In the genomic region with DNA sequence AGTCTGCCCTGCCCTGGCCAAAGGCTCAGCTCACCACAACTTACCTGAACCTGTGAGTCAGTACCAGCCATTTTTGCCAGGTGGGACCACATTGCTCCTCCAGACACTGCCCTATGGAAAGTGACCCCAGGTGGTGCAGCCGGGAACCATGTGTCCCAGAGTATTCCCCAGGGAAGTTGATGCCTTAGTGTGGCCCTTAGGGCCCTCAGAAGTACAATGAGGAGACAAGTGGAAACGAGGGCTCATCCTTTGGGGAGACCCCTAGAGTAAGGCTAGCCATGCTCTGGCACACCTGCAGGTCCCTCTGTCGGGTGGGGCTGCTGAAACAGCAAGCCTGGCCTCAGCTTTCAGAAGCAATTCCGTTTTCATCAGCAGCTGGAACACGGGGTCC, we compare ENCODE assay signal across 26 mouse cellular contexts. TPM values are rescaled to one million over a fixed set of nuclear protein-coding genes. Genes with fewer than 3 reads are reported as not detected.
A peak's percentile ranks its signal among the peaks of the same experiment; 100 is the strongest.
DNase-seq lines count a peak whose midpoint lies in the region; ATAC-seq and TF ChIP-seq lines count a peak whose summit lies in the region.
"Had no signal": no experiment of that assay in that cellular context is flagged by ENCODE, and none has a peak within 500 bp of the region (broad histone marks: within the 10 kb centered on the region; RNA-seq: fewer than 3 reads in every experiment).

No protein-coding gene starts in this region.

- H3K9me3 ChIP-seq in hindbrain, embryonic 12.5 days (replicated peaks): no peaks in the 10 kb centered on the region
- H3K9me3 ChIP-seq in hindbrain, embryonic 14.5 days (ENCODE audit: control insufficient read depth, low read length): no peaks in the 10 kb centered on the region
- H3K9me3 ChIP-seq in E14TG2a.4 (ENCODE audit: low read length): no peaks in the 10 kb centered on the region
- H3K9me3 ChIP-seq in limb, embryonic 10.5 days (replicated peaks): no peaks in the 10 kb centered on the region
- H3K9me3 ChIP-seq: embryonic facial prominence, embryonic 10.5 days; embryonic facial prominence, embryonic 13.5 days; forebrain, embryonic 12.5 days; forebrain, embryonic 15.5 days; G1E; heart, embryonic 10.5 days; heart, embryonic 13.5 days had no signal

- no peak overlapping the region for H3K4me2 ChIP-seq in hindbrain, embryonic 12.5 days (replicated peaks)
- H3K4me2 ChIP-seq in hindbrain, embryonic 14.5 days (replicated peaks): no peak overlapping the region
- H3K4me2 ChIP-seq: embryonic facial prominence, embryonic 13.5 days; forebrain, embryonic 12.5 days; forebrain, embryonic 15.5 days; heart, embryonic 13.5 days had no signal

- no peak for TF ChIP-seq CTCF in layer of hippocampus, adult 2 months (conservative IDR thresholded peaks at IDR 0.05)
- TF ChIP-seq CTCF in E14TG2a.4 (conservative IDR thresholded peaks at IDR 0.05; ENCODE audit: low read length): no peak

- no peak for ATAC-seq in hindbrain, embryonic 12.5 days (ENCODE audit: low FRiP score)
- ATAC-seq in hindbrain, embryonic 14.5 days (ENCODE audit: low FRiP score): no peak
- ATAC-seq: Patski had no signal

- H3K27ac ChIP-seq in hindbrain, embryonic 12.5 days: peak overlapping the region; percentile 55; the same call in 1 of the 2 replicates
- H3K27ac ChIP-seq in hindbrain, embryonic 14.5 days: no peak overlapping the region
- peak overlapping the region; percentile 90 for H3K27ac ChIP-seq in layer of hippocampus, adult 2 months
- no peak overlapping the region for H3K27ac ChIP-seq in limb, embryonic 10.5 days
- H3K27ac ChIP-seq: embryonic facial prominence, embryonic 10.5 days; embryonic facial prominence, embryonic 13.5 days; heart, adult 2 months; heart, embryonic 10.5 days; heart, embryonic 13.5 days had no signal

- peaks cover 36% of the 10 kb centered on the region for H3K36me3 ChIP-seq in hindbrain, embryonic 12.5 days
- peaks cover 40% of the 10 kb centered on the region for H3K36me3 ChIP-seq in hindbrain, embryonic 14.5 days (replicated peaks; ENCODE audit: control insufficient read depth, insufficient read depth)
- H3K36me3 ChIP-seq in E14TG2a.4 (ENCODE audit: insufficient read depth, low read length): peaks cover 34% of the 10 kb centered on the region
- H3K36me3 ChIP-seq in limb, embryonic 10.5 days: peaks cover 28% of the 10 kb centered on the region

- H3K4me1 ChIP-seq in hindbrain, embryonic 12.5 days: no peaks in the 10 kb centered on the region
- 0 out of 2 replicates have a peak, but pooled peaks cover 5% of the 10 kb centered on the region for H3K4me1 ChIP-seq in hindbrain, embryonic 14.5 days (replicated peaks; ENCODE audit: control insufficient read depth, insufficient read depth, low read length)
- H3K4me1 ChIP-seq in E14TG2a.4 (replicated peaks; ENCODE audit: low read depth, low read length): peaks cover 70% of the 10 kb centered on the region
- H3K4me1 ChIP-seq in limb, embryonic 10.5 days: peaks cover 35% of the 10 kb centered on the region

- H3K9ac ChIP-seq in hindbrain, embryonic 12.5 days: no peak overlapping the region
- H3K9ac ChIP-seq in hindbrain, embryonic 14.5 days: no peak overlapping the region
- H3K9ac ChIP-seq: forebrain, embryonic 12.5 days; forebrain, embryonic 15.5 days; heart, embryonic 13.5 days had no signal

- H3K4me3 ChIP-seq in hindbrain, embryonic 12.5 days: no peak overlapping the region
- H3K4me3 ChIP-seq in hindbrain, embryonic 14.5 days (replicated peaks; ENCODE audit: low read length): no peak overlapping the region
- H3K4me3 ChIP-seq in layer of hippocampus, adult 2 months: no peak overlapping the region
- 0 out of 2 replicates have a peak overlapping the region, but pooled peaks have one; percentile 71 for H3K4me3 ChIP-seq in E14TG2a.4 (replicated peaks; ENCODE audit: low read length)
- H3K4me3 ChIP-seq in limb, embryonic 10.5 days: no peak overlapping the region
- H3K4me3 ChIP-seq: embryonic facial prominence, embryonic 10.5 days; embryonic facial prominence, embryonic 13.5 days; erythroblast, embryonic 14.5 days; forebrain, embryonic 12.5 days; forebrain, embryonic 15.5 days; heart, adult 2 months; heart, embryonic 10.5 days; heart, embryonic 13.5 days had no signal

- DNase-seq in cerebellum, adult 11-12 months: peak; percentile 7
- DNase-seq in cerebellum, postnatal 25 days: no peak
- DNase-seq in hindbrain, embryonic 14.5 days (ENCODE audit: low spot score): no peak
- DNase-seq in layer of hippocampus, adult 2 months (ENCODE audit: low spot score in 2 of 2): no peak
- no peak for DNase-seq in layer of hippocampus, postnatal 14 days (ENCODE audit: low spot score in 2 of 2)
- DNase-seq in limb, embryonic 10.5 days (ENCODE audit: low spot score): no peak
- DNase-seq: adrenal gland, postnatal 10 days; adrenal gland, postnatal 36 days; cerebellum, adult 9-11 months; embryo, embryonic 11 days; gastrocnemius, postnatal 25 days; heart, adult 2 months had no signal

- no peaks in the 10 kb centered on the region for H3K27me3 ChIP-seq in hindbrain, embryonic 12.5 days
- H3K27me3 ChIP-seq in hindbrain, embryonic 14.5 days (ENCODE audit: control insufficient read depth, insufficient read depth, low read length): no peaks in the 10 kb centered on the region
- H3K27me3 ChIP-seq in E14TG2a.4 (ENCODE audit: insufficient read depth, low read length): peaks cover 11% of the 10 kb centered on the region
- 0 out of 2 replicates have a peak, but pooled peaks cover 8% of the 10 kb centered on the region for H3K27me3 ChIP-seq in limb, embryonic 10.5 days (ENCODE audit: low read depth, poor library complexity, severe bottlenecking)
- H3K27me3 ChIP-seq: embryonic facial prominence, embryonic 13.5 days; forebrain, embryonic 12.5 days; forebrain, embryonic 15.5 days; Patski had no signal

- WGBS in hindbrain, embryonic 12.5 days: 84% methylated on average over 5 of the region's 5 CpGs
- WGBS in hindbrain, embryonic 14.5 days: 78% methylated on average over 5 of the region's 5 CpGs
- 86% methylated on average over 5 of the region's 5 CpGs for WGBS in limb, embryonic 10.5 days

RNA-seq across cellular contexts. Expression of a gene that starts 16.2 kb away (rescaled TPM):
- polyA plus RNA-seq in hindbrain, embryonic 12.5 days (2016; fragmentation: Nextera tagmentation; extraction: Ambion mirVana): 30.0 and 31.4 TPM in 2 replicates
- polyA plus RNA-seq in hindbrain, embryonic 14.5 days (2014; fragmentation: Nextera tagmentation; extraction: Ambion mirVana): 29.4 and 30.2 TPM in 2 replicates
- 10 to 100 TPM; 19.2 to 22.7 TPM for total RNA-seq in layer of hippocampus, adult 2 months (2021)
- total RNA-seq in layer of hippocampus, postnatal 14 days (2021): 10 to 100 TPM; 15.7 to 16.3 TPM
- 32.1 and 33.1 TPM in 2 replicates for polyA plus RNA-seq in limb, embryonic 10.5 days (2016; fragmentation: Nextera tagmentation; extraction: Ambion mirVana)

RNA-seq across cellular contexts. Expression of a gene that starts 17.7 kb away (rescaled TPM):
- 4.1 and 4.2 TPM in 2 replicates for polyA plus RNA-seq in hindbrain, embryonic 12.5 days (2016; fragmentation: Nextera tagmentation; extraction: Ambion mirVana)
- 1.4 and 1.7 TPM in 2 replicates for polyA plus RNA-seq in hindbrain, embryonic 14.5 days (2014; fragmentation: Nextera tagmentation; extraction: Ambion mirVana)
- 10 to 100 TPM; 46.4 to 47.6 TPM for total RNA-seq in layer of hippocampus, adult 2 months (2021)
- 10 to 100 TPM; 24.8 to 33.6 TPM for total RNA-seq in layer of hippocampus, postnatal 14 days (2021)
- polyA plus RNA-seq in limb, embryonic 10.5 days (2016; fragmentation: Nextera tagmentation; extraction: Ambion mirVana): not detected in 2 replicates
- total RNA-seq: gastrocnemius, adult 8-10 months; gastrocnemius, postnatal 25 days; heart, postnatal 25 days; hematopoietic stem cell, adult 5-6 weeks had no signal
- polyA plus RNA-seq: erythroblast, embryonic 14.5 days; G1E; heart, embryonic 10.5 days; heart, embryonic 13.5 days had no signal

RNA-seq across cellular contexts. Expression of a gene that starts 32.5 kb away (rescaled TPM):
- 52.2 and 53.8 TPM in 2 replicates for polyA plus RNA-seq in hindbrain, embryonic 12.5 days (2016; fragmentation: Nextera tagmentation; extraction: Ambion mirVana)
- 73.1 and 79.2 TPM in 2 replicates for polyA plus RNA-seq in hindbrain, embryonic 14.5 days (2014; fragmentation: Nextera tagmentation; extraction: Ambion mirVana)
- 10 to 100 TPM; 46.0 to 49.2 TPM for total RNA-seq in layer of hippocampus, adult 2 months (2021)
- total RNA-seq in layer of hippocampus, postnatal 14 days (2021): 10 to 100 TPM; 52.0 to 53.5 TPM
- polyA plus RNA-seq in limb, embryonic 10.5 days (2016; fragmentation: Nextera tagmentation; extraction: Ambion mirVana): 18.5 and 25.6 TPM in 2 replicates

RNA-seq across cellular contexts. Expression of a gene that starts 44.3 kb away (rescaled TPM):
- polyA plus RNA-seq in hindbrain, embryonic 12.5 days (2016; fragmentation: Nextera tagmentation; extraction: Ambion mirVana): 32.9 and 37.7 TPM in 2 replicates
- 54.2 and 57.2 TPM in 2 replicates for polyA plus RNA-seq in hindbrain, embryonic 14.5 days (2014; fragmentation: Nextera tagmentation; extraction: Ambion mirVana)
- total RNA-seq in layer of hippocampus, adult 2 months (2021): 10 to 100 TPM; 43.2 to 44.9 TPM
- 10 to 100 TPM; 37.8 to 39.7 TPM for total RNA-seq in layer of hippocampus, postnatal 14 days (2021)
- polyA plus RNA-seq in limb, embryonic 10.5 days (2016; fragmentation: Nextera tagmentation; extraction: Ambion mirVana): 5.8 and 7.4 TPM in 2 replicates

RNA-seq across cellular contexts. Expression of a gene that starts 44.4 kb away (rescaled TPM):
- 630 and 656 TPM in 2 replicates for polyA plus RNA-seq in hindbrain, embryonic 12.5 days (2016; fragmentation: Nextera tagmentation; extraction: Ambion mirVana)
- polyA plus RNA-seq in hindbrain, embryonic 14.5 days (2014; fragmentation: Nextera tagmentation; extraction: Ambion mirVana): 515 and 631 TPM in 2 replicates
- 100 to 1,000 TPM; 166 to 176 TPM for total RNA-seq in layer of hippocampus, adult 2 months (2021)
- total RNA-seq in layer of hippocampus, postnatal 14 days (2021): 100 to 1,000 TPM; 189 to 195 TPM
- polyA plus RNA-seq in limb, embryonic 10.5 days (2016; fragmentation: Nextera tagmentation; extraction: Ambion mirVana): 868 and 947 TPM in 2 replicates

Comparison
In these comparisons a context has a peak if more than half of its experiments do, and no peak if none do; other contexts are left out.
1. H3K27ac ChIP-seq: peak in hindbrain, embryonic 12.5 days (single experiment) and layer of hippocampus, adult 2 months (single experiment); none in hindbrain, embryonic 14.5 days (single experiment) and limb, embryonic 10.5 days (single experiment).